Mouse (Mus musculus): ENCODE measurements around the gene Prr14l. TPM values are rescaled to one million over a fixed set of nuclear protein-coding genes. Genes with fewer than 3 reads are reported as not detected.
A peak's percentile ranks its signal among the peaks of the same experiment; 100 is the strongest.

Prr14l gene
- polyA plus RNA-seq (2015; fragmentation: Nextera tagmentation; extraction: Ambion mirVana): 12.1 and 17.6 TPM in 2 replicates

GRCm38 (mm10) chr5:32853731-32854507, at the start of gene Prr14l:
Gene Prr14l (minus strand): TSS chr5:32854256.
- WGBS: under 1% methylated on average over 50 of the region's 51 CpGs
- H3K4me1 ChIP-seq (replicated peaks; ENCODE audit: control insufficient read depth, insufficient read depth, low read length): peaks cover 30% of the 10 kb centered on the region
- H3K4me2 ChIP-seq (ENCODE audit: low read length): peak within 1 kb of the TSS; percentile 89
- H3K4me3 ChIP-seq (replicated peaks; ENCODE audit: low read length): peak within 1 kb of the TSS; percentile 71
- H3K27ac ChIP-seq (ENCODE audit: low read length): peak within 1 kb of the TSS; percentile 70
- H3K9me3 ChIP-seq (ENCODE audit: control insufficient read depth, low read length): no peaks in the 10 kb centered on the region
- ATAC-seq: peak; percentile 96
- no peaks in the 10 kb centered on the region for H3K27me3 ChIP-seq (replicated peaks; ENCODE audit: control insufficient read depth, insufficient read depth, low read length)
- H3K36me3 ChIP-seq (ENCODE audit: control insufficient read depth, insufficient read depth): peaks cover 3% of the 10 kb centered on the region; the same call in 1 of the 2 replicates
- peak within 1 kb of the TSS; percentile 82 for H3K9ac ChIP-seq (replicated peaks; ENCODE audit: low read depth, low read length)

- no peak for ATAC-seq
- Histone ChIP-seq H3K9me3 (ENCODE audit: control insufficient read depth, low read length) (no peaks in the 10 kb centered on the region), H3K27me3 (replicated peaks; ENCODE audit: control insufficient read depth, insufficient read depth, low read length) (no peaks in the 10 kb centered on the region), H3K36me3 (ENCODE audit: control insufficient read depth, insufficient read depth) (peaks cover 22% of the 10 kb centered on the region), H3K4me3 (replicated peaks; ENCODE audit: low read length) (no peak overlapping the region), H3K4me1 (replicated peaks; ENCODE audit: control insufficient read depth, insufficient read depth, low read length) (no peaks in the 10 kb centered on the region), H3K9ac (replicated peaks; ENCODE audit: low read depth, low read length) (no peak overlapping the region), H3K27ac (ENCODE audit: low read length) (no peak overlapping the region), H3K4me2 (ENCODE audit: low read length) (no peak overlapping the region)
- WGBS: 71% methylated on average over 3 of the region's 3 CpGs
Observed at GRCm38 (mm10) chr5:32886739-32887138, 32.7 kb upstream of the Prr14l start.

GRCm38 (mm10) chr5:32872346-32872745, 18.3 kb upstream of the Prr14l start:
- Histone ChIP-seq H3K4me2 (ENCODE audit: low read length) (no peak overlapping the region), H3K36me3 (ENCODE audit: control insufficient read depth, insufficient read depth) (peaks cover 4% of the 10 kb centered on the region), H3K4me1 (replicated peaks; ENCODE audit: control insufficient read depth, insufficient read depth, low read length) (no peaks in the 10 kb centered on the region), H3K27me3 (replicated peaks; ENCODE audit: control insufficient read depth, insufficient read depth, low read length) (no peaks in the 10 kb centered on the region), H3K9ac (replicated peaks; ENCODE audit: low read depth, low read length) (no peak overlapping the region), H3K4me3 (replicated peaks; ENCODE audit: low read length) (no peak overlapping the region), H3K9me3 (ENCODE audit: control insufficient read depth, low read length) (no peaks in the 10 kb centered on the region), H3K27ac (ENCODE audit: low read length) (no peak overlapping the region)
- ATAC-seq: no peak
- 97% methylated on average over 5 of the region's 5 CpGs for WGBS

GRCm38 (mm10) chr5:32869389-32870024, 15.5 kb upstream of the Prr14l start:
- Histone ChIP-seq H3K27ac (ENCODE audit: low read length) (no peak overlapping the region), H3K9ac (replicated peaks; ENCODE audit: low read depth, low read length) (no peak overlapping the region), H3K27me3 (replicated peaks; ENCODE audit: control insufficient read depth, insufficient read depth, low read length) (no peaks in the 10 kb centered on the region), H3K4me2 (ENCODE audit: low read length) (no peak overlapping the region), H3K4me1 (replicated peaks; ENCODE audit: control insufficient read depth, insufficient read depth, low read length) (peaks cover 4% of the 10 kb centered on the region), H3K36me3 (ENCODE audit: control insufficient read depth, insufficient read depth) (peaks cover 3% of the 10 kb centered on the region), H3K9me3 (ENCODE audit: control insufficient read depth, low read length) (no peaks in the 10 kb centered on the region), H3K4me3 (replicated peaks; ENCODE audit: low read length) (no peak overlapping the region)
- WGBS: 100% methylated on average over 5 of the region's 5 CpGs
- ATAC-seq: no peak

- Histone ChIP-seq H3K27me3 (replicated peaks; ENCODE audit: control insufficient read depth, insufficient read depth, low read length) (no peaks in the 10 kb centered on the region), H3K36me3 (ENCODE audit: control insufficient read depth, insufficient read depth) (no peaks in the 10 kb centered on the region), H3K27ac (ENCODE audit: low read length) (peak within 1 kb of the TSS; percentile 71), H3K9ac (replicated peaks; ENCODE audit: low read depth, low read length) (peak within 1 kb of the TSS; percentile 69), H3K4me1 (replicated peaks; ENCODE audit: control insufficient read depth, insufficient read depth, low read length) (peaks cover 13% of the 10 kb centered on the region), H3K4me3 (replicated peaks; ENCODE audit: low read length) (peak within 1 kb of the TSS; percentile 79), H3K9me3 (ENCODE audit: control insufficient read depth, low read length) (no peaks in the 10 kb centered on the region), H3K4me2 (ENCODE audit: low read length) (peak within 1 kb of the TSS; percentile 91)
- under 1% methylated on average over 60 of the region's 64 CpGs for WGBS
- peak; percentile 100 for ATAC-seq
Observed at GRCm38 (mm10) chr5:32863253-32864228, 9.5 kb upstream of the Prr14l start, which contains the start of gene Depdc5. Gene Depdc5 (plus strand): TSS chr5:32863701.

GRCm38 (mm10) chr5:32862469-32863132, 8.5 kb upstream of the Prr14l start:
- no peaks in the 10 kb centered on the region for H3K36me3 ChIP-seq (ENCODE audit: control insufficient read depth, insufficient read depth)
- ATAC-seq: no peak
- H3K27me3 ChIP-seq (replicated peaks; ENCODE audit: control insufficient read depth, insufficient read depth, low read length): no peaks in the 10 kb centered on the region
- no peak overlapping the region for H3K4me2 ChIP-seq (ENCODE audit: low read length)
- no peak overlapping the region for H3K9ac ChIP-seq (replicated peaks; ENCODE audit: low read depth, low read length)
- no peak overlapping the region for H3K4me3 ChIP-seq (replicated peaks; ENCODE audit: low read length)
- H3K27ac ChIP-seq (ENCODE audit: low read length): no peak overlapping the region
- 61% methylated on average over 6 of the region's 6 CpGs for WGBS
- H3K9me3 ChIP-seq (ENCODE audit: control insufficient read depth, low read length): no peaks in the 10 kb centered on the region
- peaks cover 13% of the 10 kb centered on the region for H3K4me1 ChIP-seq (replicated peaks; ENCODE audit: control insufficient read depth, insufficient read depth, low read length)

- H3K27ac ChIP-seq (ENCODE audit: low read length): no peak overlapping the region
- H3K36me3 ChIP-seq (ENCODE audit: control insufficient read depth, insufficient read depth): no peaks in the 10 kb centered on the region
- no peak overlapping the region for H3K4me2 ChIP-seq (ENCODE audit: low read length)
- H3K9me3 ChIP-seq (ENCODE audit: control insufficient read depth, low read length): no peaks in the 10 kb centered on the region
- 100% methylated on average over 1 of the region's 1 CpGs for WGBS
- H3K9ac ChIP-seq (replicated peaks; ENCODE audit: low read depth, low read length): no peak overlapping the region
- no peak overlapping the region for H3K4me3 ChIP-seq (replicated peaks; ENCODE audit: low read length)
- H3K4me1 ChIP-seq (replicated peaks; ENCODE audit: control insufficient read depth, insufficient read depth, low read length): peaks cover 16% of the 10 kb centered on the region
- ATAC-seq: no peak
- no peaks in the 10 kb centered on the region for H3K27me3 ChIP-seq (replicated peaks; ENCODE audit: control insufficient read depth, insufficient read depth, low read length)
Observed at GRCm38 (mm10) chr5:32861082-32861481, 7.0 kb upstream of the Prr14l start.

GRCm38 (mm10) chr5:32857781-32858220, 3.7 kb upstream of the Prr14l start:
- H3K4me2 ChIP-seq (ENCODE audit: low read length): peak overlapping the region; percentile 59
- H3K36me3 ChIP-seq (ENCODE audit: control insufficient read depth, insufficient read depth): no peaks in the 10 kb centered on the region
- peak overlapping the region; percentile 44 for H3K4me3 ChIP-seq (replicated peaks; ENCODE audit: low read length)
- 0% methylated on average over 6 of the region's 6 CpGs for WGBS
- H3K9ac ChIP-seq (replicated peaks; ENCODE audit: low read depth, low read length): peak overlapping the region; percentile 47
- ATAC-seq: peak; percentile 25; the same call in 1 of the 2 replicates
- H3K9me3 ChIP-seq (ENCODE audit: control insufficient read depth, low read length): no peaks in the 10 kb centered on the region
- H3K4me1 ChIP-seq (replicated peaks; ENCODE audit: control insufficient read depth, insufficient read depth, low read length): peaks cover 10% of the 10 kb centered on the region
- H3K27me3 ChIP-seq (replicated peaks; ENCODE audit: control insufficient read depth, insufficient read depth, low read length): no peaks in the 10 kb centered on the region
- peak overlapping the region; percentile 72 for H3K27ac ChIP-seq (ENCODE audit: low read length)

Measured in forebrain, embryonic 16.5 days (tissue).